Mouse (Mus musculus): ENCODE measurements at regions not wholly inside any gene's neighbourhood (a gene's known extent, or its start where the extent isn't known, plus 50 kb on each side); places are given as distances from the start of the nearest gene placed in this dataset.

DNA sequence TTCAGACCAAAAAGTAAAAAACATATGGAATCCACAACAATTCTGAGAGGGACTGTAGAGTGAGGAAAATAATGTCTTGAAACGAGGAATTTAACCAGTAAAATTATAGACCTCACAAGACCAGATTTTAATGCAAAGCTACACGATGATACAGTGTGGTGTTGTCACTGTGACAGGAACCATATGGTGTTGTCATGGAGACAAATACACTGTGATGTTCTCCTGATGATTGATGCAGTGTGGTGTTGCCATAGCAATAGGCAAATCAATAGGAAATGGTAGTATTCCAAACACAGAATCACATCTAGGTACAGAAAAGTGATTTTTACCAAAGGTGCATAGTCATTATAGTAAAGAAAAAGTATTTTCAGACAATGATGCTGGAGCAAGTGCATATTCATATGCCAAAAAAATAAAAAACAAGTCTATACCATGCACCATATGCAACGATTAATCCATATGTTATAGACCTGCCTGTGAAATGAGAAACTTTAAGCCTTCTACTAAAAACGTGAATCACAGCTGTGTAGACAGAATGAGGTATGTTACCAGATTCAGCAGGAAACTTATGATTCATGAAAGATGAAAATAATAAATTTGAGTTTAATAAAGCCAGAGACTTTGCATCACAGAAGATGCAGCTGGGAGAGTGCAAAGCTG is 149.6 kb downstream of the Thbs2 start:
- in situ Hi-C loops (cut with MboI; ENCODE audit: low pct_unique_long_range_greater_than_20kb in 1 of 2, low sequenced_read_pairs in 2 of 2, unreplicated experiment in 1 of 2): loop anchor here in 1 of 2 experiments (5.0 kb wide), 1 partner anchor 358 kb away; no protein-coding TSS in a partner anchor

DNA sequence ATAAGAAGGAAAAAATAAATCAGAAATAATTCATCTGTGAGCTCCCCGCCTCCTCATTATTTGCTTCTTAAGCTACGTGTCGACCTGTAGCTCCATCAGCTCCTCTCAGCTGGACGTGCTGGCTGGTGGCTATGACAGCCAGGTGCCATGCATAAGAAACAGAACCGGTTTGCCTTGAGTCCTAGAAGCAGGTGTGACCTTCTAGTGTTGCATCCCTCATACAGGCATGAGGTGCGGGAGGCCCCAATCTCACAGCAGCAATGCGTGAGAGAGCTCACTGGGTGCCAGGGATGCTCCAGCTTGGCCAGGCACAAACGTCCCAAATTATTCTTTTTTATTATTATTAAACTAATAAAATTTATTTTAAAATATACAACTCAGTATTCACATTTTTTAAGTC is 153.0 kb downstream of the Thbs2 start:
- in situ Hi-C loops (cut with MboI; ENCODE audit: low pct_unique_long_range_greater_than_20kb in 1 of 2, low sequenced_read_pairs in 2 of 2, unreplicated experiment in 1 of 2): no loop called here

DNA sequence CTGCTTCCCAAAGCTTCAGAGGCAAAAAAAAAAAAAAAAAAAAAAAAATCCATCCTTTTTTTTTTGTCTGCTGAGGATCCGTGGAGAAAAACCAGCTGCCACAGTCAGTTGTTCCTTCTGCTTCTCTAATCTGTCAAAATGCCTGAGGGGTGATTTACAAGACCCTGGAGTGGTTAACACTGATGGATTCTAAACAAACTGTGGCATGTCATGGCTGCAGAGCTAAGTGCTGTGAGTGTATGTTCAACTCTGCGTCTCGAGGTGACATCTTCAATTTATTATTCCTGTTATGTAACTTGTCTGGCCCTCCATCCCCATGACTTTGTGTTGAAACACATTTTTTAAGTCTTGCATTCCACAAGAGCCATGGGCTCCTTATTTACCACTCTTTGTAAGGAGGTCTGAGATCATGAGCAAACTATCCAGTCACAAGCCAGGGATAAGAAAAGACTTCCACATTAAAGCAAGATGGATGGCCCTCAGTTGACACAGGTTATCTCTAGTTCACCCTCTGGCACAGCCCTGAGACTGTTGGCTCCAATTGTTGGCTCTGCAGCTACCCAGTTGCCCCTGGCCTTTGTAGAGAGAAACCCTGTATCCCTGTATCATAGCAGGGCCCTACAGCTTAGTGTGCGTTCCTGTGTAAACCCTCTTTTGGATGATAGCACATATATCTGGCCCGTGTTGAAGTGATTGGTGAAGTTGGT is 153.6 kb downstream of the Thbs2 start:
- in situ Hi-C loops (cut with MboI; ENCODE audit: low pct_unique_long_range_greater_than_20kb in 1 of 2, low sequenced_read_pairs in 2 of 2, unreplicated experiment in 1 of 2): no loop called here

DNA sequence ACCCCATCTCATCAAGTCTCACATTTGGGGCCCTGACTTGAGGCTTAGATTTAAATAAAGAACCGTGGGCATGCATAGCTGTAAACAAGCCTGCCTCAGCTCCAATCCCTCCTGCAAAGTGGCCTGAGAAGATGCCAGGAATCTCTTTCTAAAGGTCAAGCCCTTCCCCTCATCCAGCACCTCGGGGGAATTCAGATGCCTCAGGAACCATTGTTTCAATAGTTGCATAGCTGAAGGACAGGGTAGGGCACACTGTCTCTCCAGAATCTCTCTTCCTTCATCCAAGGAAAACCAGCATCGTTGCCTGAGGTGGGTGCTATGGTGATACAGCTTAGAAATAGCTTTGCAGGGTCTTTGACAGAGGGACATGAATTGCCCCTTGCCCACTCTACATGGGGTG is 154.4 kb downstream of the Thbs2 start:
- in situ Hi-C loops (cut with MboI; ENCODE audit: low pct_unique_long_range_greater_than_20kb in 1 of 2, low sequenced_read_pairs in 2 of 2, unreplicated experiment in 1 of 2): loop anchor here in 1 of 2 experiments (10.0 kb wide), 1 partner anchor 365 kb away; no protein-coding TSS in a partner anchor

DNA sequence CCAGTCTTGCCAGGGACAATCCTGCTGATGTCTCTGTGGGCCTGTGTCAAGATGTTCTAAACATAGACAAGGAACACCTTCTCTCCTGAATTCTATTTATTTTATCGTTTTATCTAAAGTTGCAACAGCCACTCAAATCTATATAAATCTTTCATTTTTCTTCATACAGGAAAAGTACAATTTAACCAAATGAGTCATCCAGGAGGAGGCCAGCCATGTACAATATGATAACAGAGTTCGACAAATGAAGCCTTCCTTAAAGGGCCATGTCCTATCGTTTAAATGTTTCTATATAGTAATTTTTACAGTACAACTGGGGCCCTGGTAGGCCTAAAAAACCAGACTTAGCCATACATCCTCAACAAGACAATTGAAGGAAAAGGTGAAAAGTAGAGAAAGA is 154.8 kb downstream of the Thbs2 start:
- in situ Hi-C loops (cut with MboI; ENCODE audit: low pct_unique_long_range_greater_than_20kb in 1 of 2, low sequenced_read_pairs in 2 of 2, unreplicated experiment in 1 of 2): loop anchor here in 1 of 2 experiments (10.0 kb wide), 1 partner anchor 366 kb away; no protein-coding TSS in a partner anchor

DNA sequence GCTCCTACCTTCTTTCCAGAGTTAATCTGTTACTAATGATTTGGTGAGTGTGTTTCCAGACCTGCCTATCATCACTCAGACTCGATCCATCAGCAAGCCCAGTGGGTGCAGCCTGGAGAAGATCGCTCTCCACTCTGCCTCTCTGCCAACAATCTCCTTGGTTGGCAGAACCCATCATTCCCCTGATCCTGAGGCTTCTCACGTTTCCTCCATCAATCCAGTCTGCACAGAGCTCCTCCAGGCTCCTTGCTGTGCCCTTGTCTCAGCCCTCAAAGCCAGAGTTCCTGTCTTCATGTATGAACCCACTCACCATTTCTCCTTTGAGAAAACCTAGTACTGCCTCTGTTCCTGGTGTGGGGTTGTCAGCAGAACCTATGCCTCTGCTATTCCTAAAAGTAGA is 155.5 kb downstream of the Thbs2 start:
- in situ Hi-C loops (cut with MboI; ENCODE audit: low pct_unique_long_range_greater_than_20kb in 1 of 2, low sequenced_read_pairs in 2 of 2, unreplicated experiment in 1 of 2): loop anchor here in 1 of 2 experiments (10.0 kb wide), 1 partner anchor 366 kb away; no protein-coding TSS in a partner anchor

DNA sequence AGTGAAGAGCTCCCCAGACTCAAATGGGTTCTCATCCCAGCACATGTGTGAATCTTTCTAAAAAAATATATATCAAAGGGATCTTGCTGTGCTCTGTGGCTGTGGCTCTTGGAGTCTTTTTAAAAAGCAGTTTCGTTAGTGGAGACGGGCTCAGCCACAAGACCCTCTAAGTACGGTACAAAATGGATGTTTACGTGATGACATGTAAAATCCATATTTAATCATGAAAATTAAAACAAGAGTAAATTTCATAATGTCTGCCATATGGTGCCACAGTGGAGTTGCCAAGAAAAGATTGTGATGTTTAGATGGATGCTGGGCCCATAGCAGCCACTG is 161.1 kb downstream of the Thbs2 start:
- in situ Hi-C loops (cut with MboI; ENCODE audit: low pct_unique_long_range_greater_than_20kb in 1 of 2, low sequenced_read_pairs in 2 of 2, unreplicated experiment in 1 of 2): loop anchor here in 1 of 2 experiments (10.0 kb wide), 1 partner anchor 372 kb away; no protein-coding TSS in a partner anchor

DNA sequence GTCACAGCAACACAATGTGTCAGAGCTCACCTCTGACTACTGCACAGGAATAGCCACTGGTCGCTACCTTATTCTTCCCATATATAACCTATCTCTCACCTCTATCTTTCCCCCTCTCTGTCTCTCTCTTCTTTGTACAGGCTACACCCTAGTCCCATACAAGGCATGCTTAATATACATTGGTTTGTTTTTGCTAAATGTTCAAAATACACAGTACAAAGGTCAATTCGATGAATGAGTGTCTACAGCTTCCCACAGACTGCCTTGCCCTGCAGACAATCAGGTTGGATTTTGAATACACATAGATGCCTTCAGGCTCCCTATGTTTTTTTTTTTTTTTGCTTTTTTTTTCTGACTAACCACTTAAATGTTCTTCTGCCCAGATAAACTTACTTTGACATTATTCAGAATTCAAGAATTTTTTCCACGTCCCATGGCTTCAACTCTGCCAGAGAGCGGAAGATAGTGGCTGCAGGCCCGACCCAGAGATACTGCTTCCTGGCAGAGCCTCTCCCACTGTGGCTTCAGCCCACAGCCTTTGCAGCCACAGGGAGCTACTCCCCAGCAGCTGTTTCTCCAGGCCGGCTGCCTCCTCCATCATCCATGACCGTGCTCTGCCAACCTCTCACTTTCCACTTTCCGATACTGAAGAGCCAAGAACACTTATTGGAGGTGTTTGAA is 161.6 kb downstream of the Thbs2 start:
- in situ Hi-C loops (cut with MboI; ENCODE audit: low pct_unique_long_range_greater_than_20kb in 1 of 2, low sequenced_read_pairs in 2 of 2, unreplicated experiment in 1 of 2): loop anchor here in 1 of 2 experiments (10.0 kb wide), 1 partner anchor 372 kb away; no protein-coding TSS in a partner anchor

DNA sequence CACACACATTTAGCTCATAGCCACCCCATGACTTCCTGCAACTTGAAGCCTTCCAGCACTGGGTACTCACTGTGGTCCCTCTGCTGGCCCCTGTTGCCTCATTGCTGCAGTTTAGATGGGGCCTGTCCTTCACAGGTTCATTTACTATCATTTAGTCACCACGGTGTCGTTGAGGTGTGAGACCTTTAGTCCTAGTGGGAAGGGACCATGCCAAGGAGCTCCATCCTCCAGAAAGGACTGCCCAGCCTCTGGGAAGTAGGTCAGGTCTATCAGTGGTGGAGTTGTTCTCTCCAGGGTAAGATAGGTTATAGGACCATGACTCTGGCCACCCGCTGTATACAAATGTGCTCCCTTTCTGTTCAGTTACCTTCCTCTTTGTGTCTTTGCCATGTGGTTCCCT is 162.2 kb downstream of the Thbs2 start:
- in situ Hi-C loops (cut with MboI; ENCODE audit: low pct_unique_long_range_greater_than_20kb in 1 of 2, low sequenced_read_pairs in 2 of 2, unreplicated experiment in 1 of 2): loop anchor here in 1 of 2 experiments (10.0 kb wide), 1 partner anchor 373 kb away; no protein-coding TSS in a partner anchor

DNA sequence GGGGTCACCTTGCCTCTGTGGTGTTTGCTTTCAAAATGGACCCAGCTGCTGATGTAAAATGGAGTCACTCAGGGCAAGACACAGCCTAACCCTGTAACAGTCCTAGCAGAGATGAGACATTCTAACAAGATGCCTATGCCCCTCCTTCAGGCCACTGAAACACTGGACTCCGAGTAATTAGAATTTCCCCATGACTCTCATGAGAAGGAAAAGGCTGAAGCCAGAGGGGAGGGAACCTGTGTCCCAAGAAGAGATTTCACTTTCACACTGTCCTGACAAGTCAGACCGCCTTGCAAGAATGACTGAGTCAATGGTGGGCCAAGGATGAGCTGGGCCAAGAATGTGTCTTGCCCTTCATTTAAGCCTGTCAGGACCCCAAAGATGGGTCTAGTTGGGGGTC is 166.3 kb downstream of the Thbs2 start:
- in situ Hi-C loops (cut with MboI; ENCODE audit: low pct_unique_long_range_greater_than_20kb in 1 of 2, low sequenced_read_pairs in 2 of 2, unreplicated experiment in 1 of 2): no loop called here

DNA sequence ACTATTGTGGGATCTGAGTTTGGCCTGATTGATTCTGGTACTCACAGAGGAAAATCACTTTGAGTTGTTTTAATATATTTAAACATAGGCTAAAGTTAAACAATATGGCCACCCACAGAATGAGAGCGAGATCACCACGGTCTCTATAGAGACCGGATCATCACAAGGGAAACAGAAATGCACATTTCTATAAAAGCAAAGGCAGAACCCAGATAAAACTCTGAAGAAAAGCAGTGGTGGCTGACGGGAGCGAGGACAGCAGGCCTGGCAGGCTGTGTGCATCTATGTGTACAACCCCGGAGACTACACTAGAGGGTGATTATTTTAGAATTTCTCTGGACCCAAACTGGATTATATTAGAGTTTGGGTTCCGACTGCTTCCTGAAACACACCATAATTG is 168.8 kb downstream of the Thbs2 start:
- in situ Hi-C loops (cut with MboI; ENCODE audit: low pct_unique_long_range_greater_than_20kb in 1 of 2, low sequenced_read_pairs in 2 of 2, unreplicated experiment in 1 of 2): no loop called here

DNA sequence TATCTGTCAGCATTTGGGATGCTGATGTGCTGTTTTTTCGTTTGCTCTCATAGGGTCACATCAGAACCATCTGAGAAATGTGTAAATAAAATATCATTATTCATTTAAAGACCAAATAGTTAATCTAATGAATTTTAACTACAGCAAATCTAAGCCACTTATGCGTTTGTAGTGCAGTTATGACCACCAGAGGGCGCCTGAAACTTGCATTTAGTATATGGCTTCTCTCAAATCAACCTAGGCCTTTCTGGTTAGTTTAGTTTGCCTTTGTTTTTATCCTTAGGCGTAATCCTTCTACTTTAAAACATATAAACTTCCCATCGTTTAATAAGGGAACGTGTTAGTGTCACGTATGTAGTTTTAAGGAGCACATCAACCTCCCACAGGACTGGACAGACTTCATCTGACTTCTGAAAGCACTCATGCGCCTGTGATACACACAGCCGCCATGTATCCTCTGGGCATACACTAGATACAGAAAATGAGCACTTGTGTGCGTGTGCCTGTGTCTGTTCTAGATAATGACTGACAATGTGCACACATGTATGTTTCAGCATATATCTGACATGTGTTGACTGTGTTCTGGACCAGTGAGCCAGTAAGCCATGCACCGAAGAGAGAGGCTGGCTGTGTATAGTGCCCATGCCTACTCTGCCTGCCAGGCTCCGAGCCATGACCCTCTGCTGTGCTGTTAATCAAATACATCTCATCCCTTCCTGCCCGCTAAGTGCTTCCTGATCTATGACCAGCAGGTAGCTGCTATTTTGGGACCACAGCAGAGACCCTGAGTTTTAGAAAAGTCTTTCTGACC is 169.4 kb downstream of the Thbs2 start:
- in situ Hi-C loops (cut with MboI; ENCODE audit: low pct_unique_long_range_greater_than_20kb in 1 of 2, low sequenced_read_pairs in 2 of 2, unreplicated experiment in 1 of 2): loop anchor here in 1 of 2 experiments (25.0 kb wide), 1 partner anchor 412 kb away; no protein-coding TSS in a partner anchor

DNA sequence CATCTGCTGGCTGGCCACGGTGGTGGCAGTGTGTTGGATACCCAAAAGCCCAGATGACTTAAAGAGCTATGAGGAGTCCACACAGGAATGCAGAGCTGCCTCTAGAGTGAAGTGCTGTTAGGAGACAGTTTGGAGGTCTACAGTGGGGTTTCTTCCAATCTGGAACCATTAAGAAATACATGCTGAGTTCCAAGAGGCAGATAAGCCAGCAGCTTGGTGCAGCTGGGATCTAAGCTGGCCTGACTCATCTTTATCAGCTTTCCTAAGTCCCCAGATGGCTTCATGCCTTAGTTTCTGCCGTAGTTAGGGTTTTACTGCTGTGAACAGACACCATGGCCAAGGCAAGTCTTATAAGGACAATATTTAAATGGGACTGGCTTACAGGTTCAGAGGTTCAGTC is 172.0 kb downstream of the Thbs2 start:
- in situ Hi-C loops (cut with MboI; ENCODE audit: low pct_unique_long_range_greater_than_20kb in 1 of 2, low sequenced_read_pairs in 2 of 2, unreplicated experiment in 1 of 2): loop anchor here in 1 of 2 experiments (25.0 kb wide), 1 partner anchor 410 kb away; no protein-coding TSS in a partner anchor

DNA sequence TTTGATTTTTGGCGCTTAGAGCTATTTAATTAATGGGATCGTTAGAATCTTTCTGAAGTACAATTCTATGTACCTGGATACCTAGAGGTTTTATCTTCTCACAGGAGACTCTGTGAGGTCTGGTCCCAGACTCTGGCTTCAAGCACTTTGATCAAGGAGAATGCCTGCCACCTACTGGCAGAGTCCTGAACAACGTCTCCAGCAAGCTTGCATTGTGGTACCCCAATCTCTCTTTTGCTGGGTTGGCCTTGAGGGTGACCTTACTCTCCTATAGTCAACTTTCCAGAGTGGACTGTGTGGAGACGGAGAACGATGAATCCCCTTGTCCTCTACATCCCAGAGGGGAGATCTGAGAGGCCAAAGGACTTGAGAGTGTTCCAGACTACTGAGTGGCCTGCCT is 173.5 kb downstream of the Thbs2 start:
- in situ Hi-C loops (cut with MboI; ENCODE audit: low pct_unique_long_range_greater_than_20kb in 1 of 2, low sequenced_read_pairs in 2 of 2, unreplicated experiment in 1 of 2): loop anchor here in 1 of 2 experiments (25.0 kb wide), 1 partner anchor 408 kb away; no protein-coding TSS in a partner anchor

DNA sequence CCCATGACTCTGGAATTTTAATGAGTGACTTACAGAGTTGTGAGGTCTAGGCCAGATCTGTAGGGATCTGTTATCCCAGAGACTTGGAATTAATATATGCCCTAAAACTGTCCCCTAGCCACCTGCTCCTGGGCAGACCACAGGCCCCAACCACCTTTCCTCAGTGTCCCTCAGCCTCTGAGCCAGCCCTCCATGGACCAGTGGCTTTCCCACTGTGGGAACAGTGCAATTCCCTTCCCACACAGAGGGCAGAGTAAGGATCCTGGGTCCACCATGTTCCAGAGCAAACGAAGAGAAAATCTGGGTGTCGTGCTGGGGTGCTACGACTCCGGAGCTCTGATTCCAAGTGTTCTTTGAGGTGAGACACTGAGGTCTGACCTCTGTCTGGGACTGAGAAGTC is 174.7 kb downstream of the Thbs2 start:
- in situ Hi-C loops (cut with MboI; ENCODE audit: low pct_unique_long_range_greater_than_20kb in 1 of 2, low sequenced_read_pairs in 2 of 2, unreplicated experiment in 1 of 2): loop anchor here (5.0 to 25.0 kb wide), 4 partner anchors 225 to 407 kb away; no protein-coding TSS in a partner anchor

DNA sequence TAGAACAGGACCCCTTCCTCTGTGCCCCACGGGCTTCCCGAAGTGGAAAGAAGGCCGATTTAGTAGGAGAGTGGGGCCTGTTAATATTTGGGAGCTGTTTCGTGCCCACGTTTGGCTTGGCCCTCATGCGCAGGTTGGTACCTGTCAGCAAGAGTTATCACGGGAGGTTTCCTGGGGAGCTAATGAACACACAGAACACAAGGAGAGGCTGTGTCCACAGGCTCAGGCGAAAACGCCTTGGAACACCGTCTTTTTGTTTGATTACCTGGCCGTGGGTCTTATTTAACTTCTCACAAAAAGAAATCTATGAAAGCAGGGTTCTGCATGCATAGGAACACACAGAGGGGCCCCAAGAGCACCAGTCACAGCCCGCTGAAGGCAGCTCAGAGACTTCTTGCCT is 175.8 kb downstream of the Thbs2 start:
- in situ Hi-C loops (cut with MboI; ENCODE audit: low pct_unique_long_range_greater_than_20kb in 1 of 2, low sequenced_read_pairs in 2 of 2, unreplicated experiment in 1 of 2): loop anchor here (5.0 to 25.0 kb wide), 4 partner anchors 223 to 406 kb away; no protein-coding TSS in a partner anchor

DNA sequence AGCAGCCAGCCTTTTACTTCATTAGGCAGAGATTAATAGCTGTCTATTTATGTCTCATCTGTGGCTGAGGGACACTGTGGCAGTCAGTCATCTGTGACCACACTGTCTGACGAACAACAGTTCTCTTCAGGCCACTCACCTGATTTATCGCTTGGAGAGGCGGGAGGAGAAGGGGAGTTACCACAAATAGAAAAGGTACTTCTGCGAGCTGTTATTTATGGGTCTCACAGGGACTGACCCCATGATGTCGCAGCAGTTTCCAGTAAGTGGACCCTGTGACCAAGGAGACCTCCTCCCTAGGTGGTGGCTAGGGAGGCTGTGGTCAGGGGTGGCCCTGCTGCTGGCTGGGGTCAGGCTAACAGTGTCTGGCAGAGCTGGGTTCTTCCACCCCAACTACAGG is 176.7 kb downstream of the Thbs2 start:
- in situ Hi-C loops (cut with MboI; ENCODE audit: low pct_unique_long_range_greater_than_20kb in 1 of 2, low sequenced_read_pairs in 2 of 2, unreplicated experiment in 1 of 2): loop anchor here (5.0 to 25.0 kb wide), 4 partner anchors 223 to 405 kb away; no protein-coding TSS in a partner anchor

DNA sequence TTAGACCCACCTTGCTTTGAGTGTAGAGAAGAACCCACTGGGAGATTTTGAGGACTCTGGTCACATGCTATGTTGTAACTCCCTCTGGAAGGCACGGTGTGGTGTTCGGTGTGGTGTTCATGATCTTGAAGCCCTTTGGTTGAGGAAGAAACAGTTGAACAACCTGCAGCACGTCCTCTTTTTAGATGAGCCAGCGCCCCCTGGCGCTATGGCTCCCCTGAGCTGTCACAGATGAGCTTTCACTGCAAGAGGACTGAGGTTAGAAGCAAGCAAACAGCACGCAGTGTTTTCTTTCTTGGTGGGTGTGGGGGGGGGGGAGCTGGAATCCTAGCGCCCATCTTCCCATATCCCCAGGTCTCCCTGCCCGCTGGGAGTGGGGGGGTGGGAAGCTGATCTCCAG is 177.9 kb downstream of the Thbs2 start:
- in situ Hi-C loops (cut with MboI; ENCODE audit: low pct_unique_long_range_greater_than_20kb in 1 of 2, low sequenced_read_pairs in 2 of 2, unreplicated experiment in 1 of 2): loop anchor here (5.0 to 25.0 kb wide), 4 partner anchors 221 to 404 kb away; no protein-coding TSS in a partner anchor

Data from mouse embryonic stem cell (cell line).